ENCODE assay signal across 9 mouse cellular contexts in the genomic region with DNA sequence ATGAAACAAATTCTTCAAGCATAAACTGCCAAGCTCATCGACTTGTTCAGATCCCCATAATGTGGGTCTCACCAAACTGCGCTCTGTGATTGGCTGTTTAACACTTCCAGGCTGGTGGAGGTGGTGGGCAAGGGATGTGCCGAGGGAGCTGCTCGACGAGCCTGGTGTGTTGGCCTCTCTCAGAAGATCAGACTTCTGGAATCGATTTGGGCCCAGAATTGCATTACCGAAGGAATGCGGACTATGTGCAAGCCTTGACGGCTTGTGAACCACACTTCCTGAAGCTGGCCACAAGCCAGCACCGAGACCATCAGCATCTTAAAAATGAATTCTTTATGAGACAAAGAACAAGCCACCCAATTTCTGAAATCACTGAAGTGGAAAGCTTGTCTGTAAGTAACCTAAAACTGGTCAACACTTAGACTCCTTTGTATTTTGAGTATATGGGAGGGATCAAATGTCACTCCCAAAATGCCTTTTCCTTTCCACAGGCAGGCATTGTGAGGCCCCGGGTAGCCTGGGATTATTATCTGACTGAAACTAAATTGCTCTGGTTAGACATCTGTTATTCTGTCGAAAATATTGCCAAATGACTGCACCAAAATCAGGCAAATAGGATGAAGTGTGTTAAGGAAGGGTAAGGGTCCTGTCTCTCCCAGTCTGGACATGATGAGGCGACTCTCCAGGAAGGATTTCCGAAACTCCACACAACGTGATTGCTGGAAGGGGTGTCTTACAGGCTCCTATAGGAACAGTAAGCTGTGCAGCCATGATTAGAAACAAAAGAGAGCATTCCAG.
DNase-seq lines count a peak whose midpoint lies in the region; ATAC-seq lines count a peak whose summit lies in the region.
"Had no signal": no experiment of that assay in that cellular context is flagged by ENCODE, and none has a peak within 500 bp of the region (broad histone marks: within the 10 kb centered on the region; RNA-seq: fewer than 3 reads in every experiment).

No protein-coding gene starts in this region.

- ATAC-seq in heart, embryonic 14.5 days (ENCODE audit: insufficient number of reproducible peaks, insufficient read depth, low FRiP score, low read depth): no peak
- ATAC-seq in hindbrain, embryonic 11.5 days (ENCODE audit: low FRiP score): no peak
- no peak for ATAC-seq in CD4-positive, CD25-positive, alpha-beta regulatory T cell, adult 4 months

- peaks cover 11% of the 10 kb centered on the region in 2 experiments for H3K4me1 ChIP-seq in heart, embryonic 14.5 days (ENCODE audit: control insufficient read depth in 2 of 2, insufficient read depth in 2 of 2, low read length in 2 of 2)
- H3K4me1 ChIP-seq in brown adipose tissue, adult 24 weeks (ENCODE audit: control insufficient read depth, insufficient read depth, insufficient read length, low read length): peaks cover 5% of the 10 kb centered on the region; the same call in 1 of the 2 replicates
- no peaks in the 10 kb centered on the region; the same call in 1 of the 2 replicates for H3K4me1 ChIP-seq in hindbrain, embryonic 11.5 days (replicated peaks; ENCODE audit: control insufficient read depth, insufficient read depth, low read length)

- H3K4me3 ChIP-seq in heart, embryonic 14.5 days (ENCODE audit: control insufficient read depth in 1 of 2, insufficient read depth in 1 of 2, low read depth in 1 of 2, low read length in 2 of 2): no peak overlapping the region
- no peak overlapping the region for H3K4me3 ChIP-seq in brown adipose tissue, adult 24 weeks (ENCODE audit: insufficient read depth, low read depth, low read length)
- H3K4me3 ChIP-seq in hindbrain, embryonic 11.5 days (ENCODE audit: low read depth, low read length): no peak overlapping the region

- intact Hi-C loops in heart, postnatal 14 days (cut with DNase I): no loop called here

- DNase-seq in heart, postnatal 14 days: no peak
- DNase-seq in hindbrain, embryonic 11.5 days (ENCODE audit: low spot score): peak; percentile 54
- DNase-seq in mesoderm, embryonic 11.5 days (ENCODE audit: low read depth, low spot score): peak; percentile 87
- no peak for DNase-seq in left cerebral cortex, adult 9 months (ENCODE audit: low spot score in 2 of 2)
- no peak for DNase-seq in left cerebral cortex, adult 11 months (ENCODE audit: low spot score)

- no peaks in the 10 kb centered on the region for H3K27me3 ChIP-seq in heart, embryonic 14.5 days (ENCODE audit: control insufficient read depth, insufficient read depth, low read length)
- H3K27me3 ChIP-seq in hindbrain, embryonic 11.5 days (ENCODE audit: control insufficient read depth, insufficient read depth, low read length): no peaks in the 10 kb centered on the region

- 37% methylated on average over 15 of the region's 15 CpGs for WGBS in heart, embryonic 14.5 days
- WGBS in hindbrain, embryonic 11.5 days: 47% methylated on average over 15 of the region's 15 CpGs

- H3K9ac ChIP-seq in heart, embryonic 14.5 days (ENCODE audit: low read length): peak overlapping the region; percentile 11; the same call in 1 of the 2 replicates
- no peak overlapping the region for H3K9ac ChIP-seq in hindbrain, embryonic 11.5 days (ENCODE audit: low read depth, low read length)

- H3K27ac ChIP-seq in heart, embryonic 14.5 days (replicated peaks in 1 of 2; ENCODE audit: control insufficient read depth in 1 of 2, insufficient read depth in 1 of 2, low read depth in 2 of 2, low read length in 2 of 2): peak overlapping the region in 1 of 2 experiments; percentile 42; a peak in 1 of 4 replicates
- H3K27ac ChIP-seq in brown adipose tissue, adult 24 weeks (replicated peaks; ENCODE audit: low read depth, low read length): peak overlapping the region; percentile 40; the same call in 1 of the 2 replicates
- H3K27ac ChIP-seq in hindbrain, embryonic 11.5 days (ENCODE audit: low read depth, low read length): no peak overlapping the region; the same call in 1 of the 2 replicates
- H3K27ac ChIP-seq: macrophage had no signal

- peak overlapping the region; percentile 31 for H3K4me2 ChIP-seq in heart, embryonic 14.5 days (ENCODE audit: low read length)
- H3K4me2 ChIP-seq in hindbrain, embryonic 11.5 days (replicated peaks; ENCODE audit: low read depth, low read length): no peak overlapping the region

- no peaks in the 10 kb centered on the region for H3K9me3 ChIP-seq in heart, embryonic 14.5 days (ENCODE audit: control insufficient read depth, low read length)
- H3K9me3 ChIP-seq in hindbrain, embryonic 11.5 days (ENCODE audit: control insufficient read depth, low read length): no peaks in the 10 kb centered on the region

- H3K36me3 ChIP-seq in heart, embryonic 14.5 days (ENCODE audit: control insufficient read depth, insufficient read depth, low read length): no peaks in the 10 kb centered on the region
- no peaks in the 10 kb centered on the region for H3K36me3 ChIP-seq in hindbrain, embryonic 11.5 days (ENCODE audit: control insufficient read depth, insufficient read depth, low read length)

Comparison
In these comparisons a context has a peak if more than half of its experiments do, and no peak if none do; other contexts are left out.
1. DNase-seq: peak in hindbrain, embryonic 11.5 days (single experiment) and mesoderm, embryonic 11.5 days (single experiment); none in heart, postnatal 14 days (0 of 2), left cerebral cortex, adult 9 months (0 of 2) and left cerebral cortex, adult 11 months (single experiment).